Mouse (Mus musculus) forebrain, embryonic 12.5 days (tissue): ENCODE measurements around the gene Kiz. TPM values are rescaled to one million over a fixed set of nuclear protein-coding genes. Genes with fewer than 3 reads are reported as not detected.

ENCODE experiments used
- ATAC-seq: fragments of 200-750 bp; cut with Nextera tagmentation; 2 replicates; pipeline ENCODE4 v1.8.0; 2017; ENCODE audit warnings: moderate TSS enrichment; ENCODE audit not compliant: low FRiP score
- H3K27ac ChIP-seq: fragments of 300-500 bp; sonication (generic); 2 replicates; pipeline ENCODE4 v1.5.1; 2016; ENCODE audit warnings: mild to moderate bottlenecking
- H3K27me3 ChIP-seq: fragments of 300-500 bp; sonication (generic); 2 replicates; pipeline ENCODE4 v1.6.1; 2016; ENCODE audit warnings: mild to moderate bottlenecking
- H3K36me3 ChIP-seq: fragments of 300-500 bp; sonication (generic); replicated peaks from 2 replicates; pipeline ENCODE4 v1.6.1; 2016; ENCODE audit warnings: mild to moderate bottlenecking
- H3K4me1 ChIP-seq: fragments of 300-500 bp; sonication (generic); 2 replicates; pipeline ENCODE4 v1.6.1; 2016
- H3K4me2 ChIP-seq: fragments of 300-500 bp; sonication (generic); 2 replicates; pipeline ENCODE4 v1.6.1; 2016; ENCODE audit warnings: mild to moderate bottlenecking, moderate library complexity
- H3K4me3 ChIP-seq: fragments of 300-500 bp; sonication (generic); replicated peaks from 2 replicates; pipeline ENCODE4 v1.5.1; 2016; ENCODE audit warnings: mild to moderate bottlenecking
- H3K9ac ChIP-seq: fragments of 300-500 bp; sonication (generic); 2 replicates; pipeline ENCODE4 v1.6.1; 2016; ENCODE audit warnings: mild to moderate bottlenecking
- H3K9me3 ChIP-seq: fragments of 300-500 bp; sonication (generic); 2 replicates; pipeline ENCODE4 v1.6.1; 2016
- WGBS: fragments of 180-500 bp; shearing (Covaris S2); methylation state at CpG from one replicate; pipeline ENCODE4 v1.1.7; 2016; 5-methylcytosine and 5-hydroxymethylcytosine counted together
- polyA plus RNA-seq: library from polyadenylated mRNA; unstranded; fragments of >200 nt; fragmentation: Nextera tagmentation; extraction: Ambion mirVana; gene quantifications from 2 replicates; pipeline ENCODE4 v1.2.1, GENCODE M21; 2016

Kiz gene
- polyA plus RNA-seq, 1 experiment from 2014 or later = 29.2 TPM

DNA sequence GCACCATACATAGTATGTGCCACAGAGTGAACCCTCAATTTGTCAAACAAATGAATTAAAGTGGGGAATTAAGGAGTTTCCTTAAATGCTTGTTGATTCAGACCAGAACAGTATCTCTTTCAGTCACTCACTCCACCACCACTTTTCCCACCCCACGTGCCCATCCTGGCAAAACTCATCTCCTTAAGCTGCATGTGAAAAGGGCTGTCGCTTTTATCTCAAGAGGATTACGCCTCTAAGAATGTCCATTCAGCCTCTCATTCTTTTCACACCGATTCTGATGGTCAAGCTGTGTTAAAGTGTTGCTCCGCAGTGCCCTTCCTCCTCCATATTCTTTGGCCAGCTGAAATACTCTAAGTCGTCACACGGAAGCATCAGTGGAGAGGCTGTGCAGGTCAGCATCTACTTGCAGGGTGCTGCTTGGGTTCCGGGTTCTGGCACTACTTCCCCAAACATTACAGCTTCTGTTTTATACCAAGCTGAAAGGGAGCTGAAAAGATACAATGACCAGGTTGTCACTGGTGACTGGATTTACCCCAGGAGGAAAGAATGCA lies 92.6 kb downstream of the Kiz start:
- Histone ChIP-seq H3K4me1 (peaks cover 17% of the 10 kb centered on the region), H3K27ac (no peak overlapping the region), H3K27me3 (peaks cover 76% of the 10 kb centered on the region), H3K4me2 (no peak overlapping the region), H3K4me3 (no peak overlapping the region), H3K9me3 (no peaks in the 10 kb centered on the region), H3K9ac (no peak overlapping the region), H3K36me3 (no peaks in the 10 kb centered on the region)
- WGBS = 6% methylated on average over 8 of the region's 8 CpGs
- ATAC-seq = no peak; the same call in 1 of the 2 replicates

- peaks cover 26% of the 10 kb centered on the region for H3K4me1 ChIP-seq
- no peak overlapping the region for H3K27ac ChIP-seq
- no peak overlapping the region for H3K4me2 ChIP-seq
- 6% methylated on average over 6 of the region's 6 CpGs for WGBS
- peaks cover 66% of the 10 kb centered on the region for H3K27me3 ChIP-seq
- H3K9ac ChIP-seq = no peak overlapping the region
- H3K9me3 ChIP-seq = no peaks in the 10 kb centered on the region
- ATAC-seq = no peak
- no peaks in the 10 kb centered on the region for H3K36me3 ChIP-seq
- H3K4me3 ChIP-seq = no peak overlapping the region
These were observed 100.7 kb downstream of the Kiz start for GRCm38 (mm10) chr2:146956366-146956765.

GRCm38 (mm10) chr2:146958398-146958911 lies 102.8 kb downstream of the Kiz start:
- Histone ChIP-seq H3K4me1 (peaks cover 26% of the 10 kb centered on the region), H3K4me3 (peak overlapping the region; percentile 25), H3K36me3 (no peaks in the 10 kb centered on the region), H3K27me3 (peaks cover 60% of the 10 kb centered on the region), H3K9me3 (0 out of 2 replicates have a peak, but pooled peaks cover 1% of the 10 kb centered on the region), H3K27ac (peak overlapping the region; percentile 63), H3K9ac (no peak overlapping the region), H3K4me2 (peak overlapping the region; percentile 49)
- ATAC-seq = peak; percentile 88
- WGBS = 2% methylated on average over 11 of the region's 11 CpGs

DNA sequence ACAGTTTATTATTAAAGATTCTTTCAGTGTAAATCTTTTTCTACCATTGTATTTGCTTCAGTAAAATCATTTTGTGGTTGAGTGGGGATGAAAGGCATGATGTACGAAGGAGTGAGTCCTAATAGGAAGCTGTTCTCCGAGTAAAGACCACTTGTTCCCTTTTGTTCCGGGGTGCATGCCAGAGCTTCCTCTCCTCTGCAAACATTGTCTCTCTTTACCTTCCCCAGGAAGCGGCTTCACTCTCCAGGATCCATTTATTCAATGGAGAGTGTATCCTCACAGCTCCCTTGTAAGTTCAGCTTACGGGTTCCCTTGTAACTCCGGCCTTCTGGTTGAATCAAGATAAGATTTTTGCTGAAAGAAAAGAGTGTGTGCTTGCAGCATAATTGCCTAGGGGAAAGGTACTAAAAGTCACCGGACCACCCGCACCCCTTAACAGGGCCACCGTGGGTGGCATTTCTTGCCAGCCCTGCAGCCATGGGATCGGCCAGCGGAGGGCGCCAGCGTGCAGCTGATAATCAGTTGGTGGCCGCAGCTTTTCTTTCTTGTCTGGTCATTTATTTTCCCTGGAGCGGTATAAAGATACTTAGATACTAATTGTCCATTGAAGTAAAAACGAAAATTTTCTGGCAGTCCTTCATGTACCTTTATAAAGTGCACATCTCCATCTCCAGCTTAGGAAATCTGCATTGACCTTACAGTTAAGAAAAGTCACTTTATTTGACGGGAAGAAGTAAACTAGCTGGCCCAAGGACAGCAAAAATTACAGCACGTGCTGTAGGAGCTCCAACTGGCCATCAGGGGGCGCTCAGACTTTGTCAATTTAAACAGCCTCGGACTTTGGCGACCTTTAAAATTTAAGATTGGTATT lies 103.5 kb downstream of the Kiz start:
- Histone ChIP-seq H3K36me3 (no peaks in the 10 kb centered on the region), H3K9ac (0 out of 2 replicates have a peak overlapping the region, but pooled peaks have one; percentile 8), H3K4me3 (peak overlapping the region; percentile 25), H3K4me1 (peaks cover 26% of the 10 kb centered on the region), H3K4me2 (peak overlapping the region; percentile 49), H3K9me3 (0 out of 2 replicates have a peak, but pooled peaks cover 3% of the 10 kb centered on the region), H3K27me3 (peaks cover 53% of the 10 kb centered on the region), H3K27ac (peak overlapping the region; percentile 63)
- ATAC-seq = peak; percentile 63
- WGBS = under 1% methylated on average over 21 of the region's 21 CpGs

DNA sequence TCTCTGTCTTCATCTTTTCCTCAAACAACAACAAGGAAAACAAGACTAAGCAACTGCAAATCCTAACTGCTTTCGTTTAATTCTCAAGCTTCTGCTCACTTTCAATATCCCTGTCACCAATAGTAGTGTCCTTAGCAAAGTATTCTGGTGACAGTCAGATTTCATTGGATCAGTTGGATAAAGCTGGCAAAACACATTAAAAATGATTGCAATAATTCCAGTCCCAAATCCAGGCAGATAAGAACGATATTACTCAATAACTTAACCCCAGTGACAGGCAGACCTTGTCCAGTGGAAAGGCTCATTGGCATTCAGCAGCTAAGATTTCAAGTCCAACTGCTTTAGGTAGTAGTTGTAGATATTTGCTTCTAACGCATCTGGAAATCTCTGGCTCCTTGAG lies 119.4 kb downstream of the Kiz start:
- H3K27ac ChIP-seq = no peak overlapping the region
- H3K36me3 ChIP-seq = no peaks in the 10 kb centered on the region; the same call in 1 of the 2 replicates
- no peak overlapping the region for H3K9ac ChIP-seq
- H3K4me3 ChIP-seq = no peak overlapping the region
- H3K4me2 ChIP-seq = no peak overlapping the region
- H3K27me3 ChIP-seq = 0 out of 2 replicates have a peak, but pooled peaks cover 3% of the 10 kb centered on the region
- WGBS = 90% methylated on average over 3 of the region's 3 CpGs
- no peak for ATAC-seq
- no peaks in the 10 kb centered on the region for H3K4me1 ChIP-seq
- H3K9me3 ChIP-seq = no peaks in the 10 kb centered on the region

GRCm38 (mm10) chr2:146975453-146976028 lies 119.9 kb downstream of the Kiz start:
- H3K27me3 ChIP-seq = 0 out of 2 replicates have a peak, but pooled peaks cover 3% of the 10 kb centered on the region
- H3K36me3 ChIP-seq = no peaks in the 10 kb centered on the region
- H3K4me1 ChIP-seq = no peaks in the 10 kb centered on the region
- H3K9me3 ChIP-seq = no peaks in the 10 kb centered on the region
- 84% methylated on average over 3 of the region's 3 CpGs for WGBS
- ATAC-seq = no peak
- H3K4me3 ChIP-seq = no peak overlapping the region
- H3K9ac ChIP-seq = no peak overlapping the region
- no peak overlapping the region for H3K27ac ChIP-seq
- no peak overlapping the region for H3K4me2 ChIP-seq

- Histone ChIP-seq H3K4me2 (no peak overlapping the region), H3K4me3 (no peak overlapping the region), H3K9me3 (no peaks in the 10 kb centered on the region), H3K27me3 (no peaks in the 10 kb centered on the region), H3K4me1 (peaks cover 4% of the 10 kb centered on the region; the same call in 1 of the 2 replicates), H3K27ac (no peak overlapping the region), H3K36me3 (no peaks in the 10 kb centered on the region), H3K9ac (no peak overlapping the region)
- 83% methylated on average over 2 of the region's 2 CpGs for WGBS
- ATAC-seq = no peak
These were observed 127.1 kb downstream of the Kiz start for GRCm38 (mm10) chr2:146982786-146983185.

DNA sequence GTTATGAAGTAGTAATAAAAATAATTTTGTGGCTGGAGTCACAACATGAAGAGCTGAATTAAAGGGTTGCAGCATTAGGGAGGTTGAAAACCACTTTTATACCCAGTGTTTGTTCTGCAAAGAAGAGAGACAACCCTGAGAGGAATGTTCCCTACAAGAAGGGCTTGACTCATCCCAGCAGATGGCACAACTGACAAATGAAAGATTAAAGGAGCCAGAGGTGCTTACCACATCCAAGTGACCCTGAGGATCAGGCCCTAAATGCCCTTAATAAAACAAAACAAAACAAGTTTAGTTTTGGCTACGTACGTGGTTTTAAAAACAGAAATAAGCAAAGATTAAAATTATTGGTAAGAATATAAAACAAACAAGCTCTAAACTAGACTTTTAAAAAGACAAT lies 129.2 kb downstream of the Kiz start:
- no peak overlapping the region for H3K4me3 ChIP-seq
- H3K9ac ChIP-seq = no peak overlapping the region
- H3K4me1 ChIP-seq = peaks cover 4% of the 10 kb centered on the region; the same call in 1 of the 2 replicates
- H3K9me3 ChIP-seq = no peaks in the 10 kb centered on the region
- H3K4me2 ChIP-seq = no peak overlapping the region
- WGBS = 94% methylated on average over 2 of the region's 2 CpGs
- no peak for ATAC-seq
- H3K36me3 ChIP-seq = no peaks in the 10 kb centered on the region
- H3K27ac ChIP-seq = no peak overlapping the region
- no peaks in the 10 kb centered on the region for H3K27me3 ChIP-seq

GRCm38 (mm10) chr2:146985807-146986206 lies 130.1 kb downstream of the Kiz start:
- H3K27ac ChIP-seq = no peak overlapping the region
- 100% methylated on average over 1 of the region's 1 CpGs for WGBS
- no peak for ATAC-seq
- no peak overlapping the region for H3K4me2 ChIP-seq
- no peak overlapping the region for H3K4me3 ChIP-seq
- no peaks in the 10 kb centered on the region for H3K27me3 ChIP-seq
- H3K36me3 ChIP-seq = no peaks in the 10 kb centered on the region
- no peaks in the 10 kb centered on the region for H3K9me3 ChIP-seq
- H3K9ac ChIP-seq = no peak overlapping the region
- peaks cover 4% of the 10 kb centered on the region; the same call in 1 of the 2 replicates for H3K4me1 ChIP-seq

DNA sequence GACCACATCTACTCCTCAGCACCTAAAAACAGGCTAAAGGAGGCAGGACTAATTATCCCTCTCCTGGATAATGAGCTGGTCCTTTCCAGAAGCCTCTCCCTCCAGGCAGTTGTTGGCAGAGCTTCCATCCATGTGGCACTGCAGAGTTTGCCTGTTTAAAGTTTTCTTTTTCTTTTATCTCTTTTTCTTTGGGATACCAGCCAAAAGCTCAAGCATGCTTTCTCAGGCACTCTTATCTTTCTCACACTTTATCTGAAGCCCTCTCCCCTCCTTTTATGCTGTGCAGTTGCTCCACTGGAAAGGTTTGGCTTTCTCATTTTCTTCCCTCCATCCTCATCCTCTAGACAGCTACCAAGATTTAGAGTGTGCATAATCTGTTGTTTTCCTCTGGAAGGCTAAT lies 130.8 kb downstream of the Kiz start:
- no peaks in the 10 kb centered on the region for H3K9me3 ChIP-seq
- no peak overlapping the region for H3K4me2 ChIP-seq
- no peak overlapping the region for H3K4me3 ChIP-seq
- peaks cover 2% of the 10 kb centered on the region; the same call in 1 of the 2 replicates for H3K4me1 ChIP-seq
- H3K27me3 ChIP-seq = no peaks in the 10 kb centered on the region
- no peak for ATAC-seq
- no peak overlapping the region for H3K27ac ChIP-seq
- no peak overlapping the region for H3K9ac ChIP-seq
- H3K36me3 ChIP-seq = no peaks in the 10 kb centered on the region

DNA sequence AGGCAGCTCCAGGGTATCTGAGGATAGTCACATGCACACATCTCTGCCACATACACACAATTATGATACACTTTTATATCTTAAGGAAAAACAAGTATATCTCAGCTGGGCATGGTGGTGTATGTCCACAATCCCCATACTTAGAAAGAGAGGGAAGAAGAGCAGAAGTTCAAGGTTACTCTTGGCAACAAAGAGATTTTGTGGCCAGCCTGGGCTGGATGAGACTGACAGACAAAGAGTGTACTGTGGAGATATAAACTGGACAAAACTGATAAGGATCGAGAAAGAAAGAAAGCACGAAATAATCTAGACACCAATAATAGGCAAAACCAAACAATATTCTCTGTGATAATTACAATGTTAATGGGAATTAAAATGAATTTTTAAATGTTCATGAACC lies 151.6 kb downstream of the Kiz start:
- H3K27ac ChIP-seq = no peak overlapping the region
- peaks cover 8% of the 10 kb centered on the region for H3K4me1 ChIP-seq
- 96% methylated on average over 2 of the region's 2 CpGs for WGBS
- H3K36me3 ChIP-seq = no peaks in the 10 kb centered on the region; the same call in 1 of the 2 replicates
- no peaks in the 10 kb centered on the region for H3K27me3 ChIP-seq
- no peak overlapping the region for H3K9ac ChIP-seq
- H3K4me3 ChIP-seq = no peak overlapping the region
- H3K4me2 ChIP-seq = no peak overlapping the region
- ATAC-seq = no peak
- no peaks in the 10 kb centered on the region for H3K9me3 ChIP-seq

GRCm38 (mm10) chr2:147009084-147009483 lies 153.4 kb downstream of the Kiz start:
- Histone ChIP-seq H3K27me3 (no peaks in the 10 kb centered on the region), H3K9ac (no peak overlapping the region), H3K4me1 (peaks cover 10% of the 10 kb centered on the region), H3K9me3 (no peaks in the 10 kb centered on the region), H3K4me2 (no peak overlapping the region), H3K4me3 (no peak overlapping the region), H3K36me3 (no peaks in the 10 kb centered on the region; the same call in 1 of the 2 replicates), H3K27ac (no peak overlapping the region)
- ATAC-seq = no peak
